ENCODE assay signal across 16 mouse cellular contexts in the genomic region with DNA sequence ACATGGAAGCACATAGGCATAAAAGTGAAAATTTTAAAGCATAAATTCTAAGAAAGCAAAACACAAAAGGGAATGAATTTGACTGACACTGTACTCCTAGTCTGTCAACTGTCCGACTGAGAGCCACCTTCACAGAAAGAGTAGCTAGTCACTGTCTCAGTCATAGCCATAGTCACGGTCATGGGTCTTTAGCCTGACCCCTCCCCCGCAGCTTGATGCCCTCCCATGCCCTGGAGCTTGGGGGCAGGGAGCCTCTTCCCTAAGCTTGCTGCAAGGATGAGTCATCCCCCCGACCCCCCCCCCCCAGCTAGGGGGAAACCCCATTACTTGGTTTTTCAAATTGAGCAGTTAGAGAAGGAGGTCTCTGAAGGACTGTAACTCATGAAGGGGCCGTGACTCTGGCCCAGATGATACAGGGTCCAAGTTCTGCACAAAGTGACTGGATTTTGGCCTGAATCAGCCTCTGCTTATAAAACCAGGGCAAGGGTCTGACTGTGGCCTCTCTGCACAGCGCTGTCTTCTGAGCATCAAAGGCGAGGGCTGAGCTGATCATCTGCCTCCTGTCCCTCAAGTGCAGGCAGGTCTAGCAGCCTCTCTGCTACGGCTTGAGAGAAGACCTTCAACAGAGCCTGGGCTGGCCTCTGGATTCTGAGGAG. TPM values are rescaled to one million over a fixed set of nuclear protein-coding genes. Genes with fewer than 3 reads are reported as not detected.
DNase-seq lines count a peak whose midpoint lies in the region; ATAC-seq lines count a peak whose summit lies in the region.
"Had no signal": no experiment of that assay in that cellular context is flagged by ENCODE, and none has a peak within 500 bp of the region (broad histone marks: within the 10 kb centered on the region; RNA-seq: fewer than 3 reads in every experiment).

No protein-coding gene starts in this region.

- no peaks in the 10 kb centered on the region for H3K27me3 ChIP-seq in heart, embryonic 10.5 days (ENCODE audit: insufficient read depth, poor library complexity, severe bottlenecking)
- no peaks in the 10 kb centered on the region for H3K27me3 ChIP-seq in midbrain, embryonic 10.5 days (ENCODE audit: low read depth, poor library complexity, severe bottlenecking)
- H3K27me3 ChIP-seq in midbrain, embryonic 16.5 days (ENCODE audit: control insufficient read depth, insufficient read depth, low read depth, low read length): no peaks in the 10 kb centered on the region
- H3K27me3 ChIP-seq in liver, embryonic 11.5 days (replicated peaks; ENCODE audit: control insufficient read depth, insufficient read depth, low read length): peaks cover 15% of the 10 kb centered on the region
- H3K27me3 ChIP-seq: neural tube, embryonic 13.5 days had no signal

- no peak overlapping the region for H3K4me3 ChIP-seq in heart, embryonic 10.5 days
- H3K4me3 ChIP-seq in midbrain, embryonic 10.5 days: no peak overlapping the region
- no peak overlapping the region for H3K4me3 ChIP-seq in midbrain, embryonic 16.5 days (ENCODE audit: low read depth, low read length)
- no peak overlapping the region for H3K4me3 ChIP-seq in liver, embryonic 11.5 days (ENCODE audit: low read depth, low read length)
- H3K4me3 ChIP-seq: neural tube, embryonic 13.5 days had no signal

- H3K36me3 ChIP-seq in heart, embryonic 10.5 days: peaks cover 27% of the 10 kb centered on the region
- H3K36me3 ChIP-seq in midbrain, embryonic 10.5 days: peaks cover 62% of the 10 kb centered on the region
- peaks cover 4% of the 10 kb centered on the region; the same call in 1 of the 2 replicates for H3K36me3 ChIP-seq in midbrain, embryonic 16.5 days (ENCODE audit: control insufficient read depth, insufficient read depth, low read length)
- no peaks in the 10 kb centered on the region; the same call in 1 of the 2 replicates for H3K36me3 ChIP-seq in liver, embryonic 11.5 days (ENCODE audit: control insufficient read depth, insufficient read depth, low read length)

- H3K9ac ChIP-seq in midbrain, embryonic 16.5 days (ENCODE audit: low read depth, low read length): no peak overlapping the region
- H3K9ac ChIP-seq in liver, embryonic 11.5 days (ENCODE audit: low read depth, low read length): no peak overlapping the region
- H3K9ac ChIP-seq: neural tube, embryonic 13.5 days had no signal

- peak overlapping the region; percentile 42 for H3K27ac ChIP-seq in heart, embryonic 10.5 days
- H3K27ac ChIP-seq in midbrain, embryonic 10.5 days (replicated peaks): peak overlapping the region; percentile 4; the same call in 1 of the 2 replicates
- no peak overlapping the region for H3K27ac ChIP-seq in midbrain, embryonic 16.5 days (ENCODE audit: low read length)
- no peak overlapping the region for H3K27ac ChIP-seq in liver, embryonic 11.5 days (ENCODE audit: low read depth, low read length)
- H3K27ac ChIP-seq: neural tube, embryonic 13.5 days had no signal

- H3K4me1 ChIP-seq in heart, embryonic 10.5 days: peaks cover 47% of the 10 kb centered on the region
- H3K4me1 ChIP-seq in midbrain, embryonic 10.5 days: peaks cover 57% of the 10 kb centered on the region
- H3K4me1 ChIP-seq in midbrain, embryonic 16.5 days (ENCODE audit: control insufficient read depth, insufficient read depth, low read length): peaks cover 29% of the 10 kb centered on the region
- H3K4me1 ChIP-seq in liver, embryonic 11.5 days (replicated peaks; ENCODE audit: control insufficient read depth, insufficient read depth, low read length): no peaks in the 10 kb centered on the region; the same call in none of the 2 replicates

- WGBS in heart, embryonic 10.5 days: 54% methylated on average over 8 of the region's 8 CpGs
- WGBS in midbrain, embryonic 10.5 days: 70% methylated on average over 8 of the region's 8 CpGs
- 60% methylated on average over 8 of the region's 8 CpGs for WGBS in midbrain, embryonic 16.5 days
- 45% methylated on average over 8 of the region's 8 CpGs for WGBS in liver, embryonic 11.5 days

- DNase-seq in heart, embryonic 10.5 days (ENCODE audit: low spot score): no peak
- DNase-seq in heart, postnatal 4 days: no peak
- DNase-seq in midbrain, embryonic 10.5 days (ENCODE audit: low spot score): no peak
- peak; percentile 93 for DNase-seq in Muller cell, postnatal 12 days (ENCODE audit: inconsistent ontology term)
- no peak for DNase-seq in lung, postnatal 14 days
- DNase-seq in liver, embryonic 11.5 days (ENCODE audit: low spot score): no peak
- DNase-seq: cerebellum, postnatal 36 days; gastrocnemius, postnatal 36 days; liver; right cerebral cortex, postnatal 14 days; thymus, adult 18-20 months had no signal

- H3K9me3 ChIP-seq in heart, embryonic 10.5 days: no peaks in the 10 kb centered on the region
- H3K9me3 ChIP-seq in midbrain, embryonic 10.5 days (replicated peaks): peaks cover 5% of the 10 kb centered on the region; the same call in 1 of the 2 replicates
- no peaks in the 10 kb centered on the region for H3K9me3 ChIP-seq in midbrain, embryonic 16.5 days (replicated peaks; ENCODE audit: control insufficient read depth, low read length, poor library complexity, severe bottlenecking)
- no peaks in the 10 kb centered on the region for H3K9me3 ChIP-seq in liver, embryonic 11.5 days (ENCODE audit: control insufficient read depth, low read length)
- H3K9me3 ChIP-seq: neural tube, embryonic 13.5 days had no signal

- ATAC-seq in midbrain, embryonic 16.5 days: no peak
- peak; percentile 61; the same call in 1 of the 2 replicates for ATAC-seq in megakaryocyte progenitor cell, adult 5-6 weeks (replicated peaks; ENCODE audit: poor library complexity)
- no peak for ATAC-seq in liver, embryonic 11.5 days (replicated peaks; ENCODE audit: low FRiP score)

- no peak overlapping the region for H3K4me2 ChIP-seq in midbrain, embryonic 16.5 days (ENCODE audit: low read length)
- H3K4me2 ChIP-seq in liver, embryonic 11.5 days: no peak overlapping the region
- H3K4me2 ChIP-seq: neural tube, embryonic 13.5 days had no signal

RNA-seq across cellular contexts. Expression of gene Dennd2a, which starts 5.6 kb away (rescaled TPM):
- 22.8 and 29.6 TPM in 2 replicates for polyA plus RNA-seq in heart, embryonic 10.5 days (2016; fragmentation: Nextera tagmentation; extraction: Ambion mirVana)
- total RNA-seq in heart, postnatal 4 days (2021): 10 to 100 TPM; 26.1 to 27.5 TPM
- 42.3 and 50.6 TPM in 2 replicates for polyA plus RNA-seq in midbrain, embryonic 10.5 days (2016; fragmentation: Nextera tagmentation; extraction: Ambion mirVana)
- polyA plus RNA-seq in midbrain, embryonic 16.5 days (2015; fragmentation: Nextera tagmentation; extraction: Ambion mirVana): 15.6 and 17.0 TPM in 2 replicates
- 1.1 TPM in 1 of 2 replicates, not detected in the other for total RNA-seq in megakaryocyte progenitor cell, adult 5-6 weeks (2015)
- total RNA-seq in megakaryocyte progenitor cell, adult 5-6 weeks (2017): 0.46 TPM in 1 of 2 replicates, not detected in the other
- 12.4 and 12.6 TPM in 2 replicates for polyA plus RNA-seq in liver, embryonic 11.5 days (2014; fragmentation: Nextera tagmentation; extraction: Ambion mirVana)
- total RNA-seq: MEL had no signal

RNA-seq across cellular contexts. Expression of gene Adck2, which starts 21.6 kb away (rescaled TPM):
- 16.5 and 16.8 TPM in 2 replicates for polyA plus RNA-seq in heart, embryonic 10.5 days (2016; fragmentation: Nextera tagmentation; extraction: Ambion mirVana)
- 10 to 100 TPM; 15.9 to 16.6 TPM for total RNA-seq in heart, postnatal 4 days (2021)
- polyA plus RNA-seq in midbrain, embryonic 10.5 days (2016; fragmentation: Nextera tagmentation; extraction: Ambion mirVana): 26.6 and 28.4 TPM in 2 replicates
- 47.2 and 50.3 TPM in 2 replicates for polyA plus RNA-seq in midbrain, embryonic 16.5 days (2015; fragmentation: Nextera tagmentation; extraction: Ambion mirVana)
- total RNA-seq in megakaryocyte progenitor cell, adult 5-6 weeks (2015): 7.5 and 7.6 TPM in 2 replicates
- total RNA-seq in megakaryocyte progenitor cell, adult 5-6 weeks (2017): 5.6 and 7.3 TPM in 2 replicates
- polyA plus RNA-seq in liver, embryonic 11.5 days (2014; fragmentation: Nextera tagmentation; extraction: Ambion mirVana): 20.6 and 22.8 TPM in 2 replicates

RNA-seq across cellular contexts. Expression of gene Gm42420, which starts 33.4 kb away (rescaled TPM):
- 1.5 TPM in 1 of 2 replicates, not detected in the other for polyA plus RNA-seq in heart, embryonic 10.5 days (2016; fragmentation: Nextera tagmentation; extraction: Ambion mirVana)
- total RNA-seq in heart, postnatal 4 days (2021): not detected
- 0.57 and 1.3 TPM in 2 replicates for polyA plus RNA-seq in midbrain, embryonic 10.5 days (2016; fragmentation: Nextera tagmentation; extraction: Ambion mirVana)
- 0.70 and 2.1 TPM in 2 replicates for polyA plus RNA-seq in midbrain, embryonic 16.5 days (2015; fragmentation: Nextera tagmentation; extraction: Ambion mirVana)
- total RNA-seq in megakaryocyte progenitor cell, adult 5-6 weeks (2015): 6.5 and 7.1 TPM in 2 replicates
- not detected in 2 replicates for total RNA-seq in megakaryocyte progenitor cell, adult 5-6 weeks (2017)
- polyA plus RNA-seq in liver, embryonic 11.5 days (2014; fragmentation: Nextera tagmentation; extraction: Ambion mirVana): 2.9 and 3.5 TPM in 2 replicates
- total RNA-seq: layer of hippocampus, postnatal 25 days had no signal
- polyA plus RNA-seq: neural tube, embryonic 13.5 days had no signal

RNA-seq across cellular contexts. Expression of gene Ndufb2, which starts 40.3 kb away (rescaled TPM):
- polyA plus RNA-seq in heart, embryonic 10.5 days (2016; fragmentation: Nextera tagmentation; extraction: Ambion mirVana): 404 and 515 TPM in 2 replicates
- total RNA-seq in heart, postnatal 4 days (2021): 100 to 1,000 TPM; 406 to 449 TPM
- 282 and 288 TPM in 2 replicates for polyA plus RNA-seq in midbrain, embryonic 10.5 days (2016; fragmentation: Nextera tagmentation; extraction: Ambion mirVana)
- polyA plus RNA-seq in midbrain, embryonic 16.5 days (2015; fragmentation: Nextera tagmentation; extraction: Ambion mirVana): 390 and 451 TPM in 2 replicates
- total RNA-seq in megakaryocyte progenitor cell, adult 5-6 weeks (2015): 129 and 139 TPM in 2 replicates
- 78.8 and 107 TPM in 2 replicates for total RNA-seq in megakaryocyte progenitor cell, adult 5-6 weeks (2017)
- polyA plus RNA-seq in liver, embryonic 11.5 days (2014; fragmentation: Nextera tagmentation; extraction: Ambion mirVana): 311 and 331 TPM in 2 replicates

Comparison
In these comparisons a context has a peak if more than half of its experiments do, and no peak if none do; other contexts are left out.
1. H3K27ac ChIP-seq: peak in heart, embryonic 10.5 days (single experiment) and midbrain, embryonic 10.5 days (single experiment); none in midbrain, embryonic 16.5 days (single experiment) and liver, embryonic 11.5 days (single experiment).